Mouse (Mus musculus) heart, postnatal 0 days (tissue): Measurements from ENCODE around the gene Taar7f.

Experiments
- CTCF ChIP-seq: IDR thresholded peaks from 2 replicates; pipeline ENCODE4 v1.5.1; 2016; ENCODE audit warnings: antibody characterized with exemption, control low read depth, low read depth
- EP300 ChIP-seq: IDR thresholded peaks from 2 replicates; pipeline ENCODE4 v1.6.1; 2016; ENCODE audit warnings: antibody characterized with exemption, low read depth

GRCm38 (mm10) chr10:24052039-24052438, 2.7 kb downstream of the Taar7f start:
- TF ChIP-seq CTCF (no peak), EP300 (no peak)
